Mouse (Mus musculus): ENCODE data around the gene Slc30a1. TPM values are rescaled to one million over a fixed set of nuclear protein-coding genes. Genes with fewer than 3 reads are reported as not detected.

The Slc30a1 gene
- total RNA-seq, 2 experiments from 2014 or later, result 33.4 to 36.2 TPM

Other genes with a start within 250 kb of the Slc30a1 start
- 100 to 1,000 TPM; 141 to 153 TPM for gene Lpgat1, start 188.9 kb upstream of the Slc30a1 start, total RNA-seq (2021)
- gene Nek2, start 85.3 kb upstream of the Slc30a1 start, total RNA-seq (2021), result 1 to 10 TPM; 1.6 to 1.8 TPM
- gene Rd3, start 70.6 kb downstream of the Slc30a1 start, total RNA-seq (2021), result under 1 TPM; 0.35 to 0.36 TPM
- gene Traf5, start 185.8 kb downstream of the Slc30a1 start, total RNA-seq (2021), result 1 to 10 TPM; 6.4 to 6.8 TPM
- gene Rcor3, start 231.3 kb downstream of the Slc30a1 start, total RNA-seq (2021), result 10 to 100 TPM; 31.3 to 32.1 TPM